Mouse (Mus musculus) spleen, adult 10 weeks (tissue): ENCODE results near the gene Gm4724. TPM values are rescaled to one million over a fixed set of nuclear protein-coding genes. Genes with fewer than 3 reads are reported as not detected.

Experiments used
- polyA plus RNA-seq: library from polyadenylated mRNA; stranded (reverse); fragments of 350-450 nt; fragmentation: Illumina TruSeq; extraction: RNeasy Lipid Tissue Mini Kit (QIAGEN cat#74804); gene quantifications from one replicate; pipeline ENCODE4 v1.2.3, GENCODE M21; 2015; ENCODE audit warnings: low replicate concordance; ENCODE audit not compliant: insufficient read depth

Gene Gm4724
- polyA plus RNA-seq, result 20.2 TPM

DNA sequence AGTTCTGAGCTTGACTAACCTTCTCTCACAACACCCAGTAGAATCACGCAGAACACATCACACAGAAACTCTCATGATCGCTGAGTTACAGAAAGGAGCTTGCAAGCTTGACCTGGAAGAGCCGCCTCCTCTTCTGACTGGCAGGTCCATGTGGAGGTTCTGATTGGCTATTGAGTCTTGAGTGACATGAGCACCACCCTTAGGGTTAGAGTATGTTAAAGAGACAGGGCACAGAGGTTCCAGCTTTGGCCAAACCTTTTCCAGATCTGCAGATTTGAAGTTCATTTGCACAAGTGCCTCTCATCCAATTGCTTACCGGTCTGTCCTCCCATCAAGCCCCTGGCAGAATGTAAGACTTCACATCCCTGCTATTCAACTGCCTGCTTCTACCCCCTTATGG lies at the start of gene Gm4724:
Gene Gm4724, minus strand, starts transcription at position 101 of the 400 bp plus-strand sequence.

GRCm38 (mm10) chr2:175469685-175470084 lies 34.1 kb upstream of the Gm4724 start, which contains the start of gene Zfp965:
Gene Zfp965 (plus strand): TSS chr2:175469985.

Other genes with a start within 250 kb of the Gm4724 start
- gene Gm14391, start 228.9 kb downstream of the Gm4724 start, polyA plus RNA-seq, result 20.3 TPM
- gene Gm14440, start 160.7 kb downstream of the Gm4724 start, polyA plus RNA-seq, result not detected
- 39.7 TPM for gene Gm4631, start 97.6 kb downstream of the Gm4724 start, polyA plus RNA-seq
- gene Zfp968, start 63.4 kb downstream of the Gm4724 start, polyA plus RNA-seq, result 12.5 TPM
- gene Zfp965, start 34.2 kb upstream of the Gm4724 start, polyA plus RNA-seq, result 11.9 TPM
- gene Gm11007, start 208.2 kb upstream of the Gm4724 start, polyA plus RNA-seq, result not detected